Mouse (Mus musculus) 3134 (cell line): Measurements from ENCODE around the gene Nr2c2.
A peak's percentile ranks its signal among the peaks of the same experiment; 100 is the strongest.

Experiments
- DNase-seq: peaks from one replicate; pipeline ENCODE4 v3.0.0-alpha.2; 2011; ENCODE audit warnings: low spot score; ENCODE audit not compliant: insufficient read length; ENCODE audit errors: extremely low read depth

The Nr2c2 gene

DNA sequence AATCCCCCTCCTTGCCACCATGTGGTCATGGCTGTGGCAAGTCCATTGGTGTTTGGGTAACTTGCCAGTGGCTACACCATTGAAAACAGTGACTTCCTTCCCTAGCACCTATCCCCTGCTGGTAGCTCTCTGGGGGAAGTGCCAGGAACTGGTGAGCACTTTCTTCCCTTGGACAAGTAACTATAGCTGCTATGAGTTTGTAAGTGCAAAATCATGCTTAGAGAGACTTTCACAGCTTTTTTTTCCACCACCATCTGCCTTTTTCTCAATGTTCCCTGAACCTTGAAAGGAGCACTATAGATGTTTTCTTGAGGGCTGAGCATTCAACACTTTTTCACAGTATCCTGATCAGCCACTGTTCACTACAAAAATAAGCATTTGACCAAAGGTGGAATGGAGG is 33.4 kb downstream of the Nr2c2 start:
- no peak for DNase-seq

DNA sequence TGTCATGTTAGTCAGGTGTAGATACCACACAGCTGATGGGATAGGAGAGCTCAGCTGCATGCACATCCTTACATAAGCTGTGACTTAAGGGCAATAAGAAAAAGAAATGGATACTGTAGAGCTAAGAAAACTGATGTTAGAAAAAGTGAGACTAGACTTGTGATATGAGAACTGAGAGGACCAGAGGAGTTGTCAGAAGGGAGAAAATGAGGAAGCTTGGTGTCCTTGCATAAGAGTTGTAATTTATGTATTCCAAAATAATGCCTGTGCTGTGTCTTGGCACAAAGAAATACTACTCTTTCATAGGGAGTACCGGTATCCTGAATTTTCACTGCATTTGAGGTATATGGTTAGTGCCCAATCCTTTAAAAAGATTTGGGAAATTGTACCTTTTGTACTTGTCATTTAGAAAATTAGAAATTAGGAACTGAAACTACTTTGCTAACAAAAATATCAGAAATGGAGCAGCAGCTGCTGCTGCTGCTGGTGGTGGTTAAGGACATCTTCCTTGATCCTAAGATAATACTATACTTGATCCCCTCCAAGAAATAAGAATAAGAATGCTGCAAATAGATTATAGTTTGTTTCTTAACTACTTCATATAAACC is 35.8 kb downstream of the Nr2c2 start:
- DNase-seq = no peak

DNA sequence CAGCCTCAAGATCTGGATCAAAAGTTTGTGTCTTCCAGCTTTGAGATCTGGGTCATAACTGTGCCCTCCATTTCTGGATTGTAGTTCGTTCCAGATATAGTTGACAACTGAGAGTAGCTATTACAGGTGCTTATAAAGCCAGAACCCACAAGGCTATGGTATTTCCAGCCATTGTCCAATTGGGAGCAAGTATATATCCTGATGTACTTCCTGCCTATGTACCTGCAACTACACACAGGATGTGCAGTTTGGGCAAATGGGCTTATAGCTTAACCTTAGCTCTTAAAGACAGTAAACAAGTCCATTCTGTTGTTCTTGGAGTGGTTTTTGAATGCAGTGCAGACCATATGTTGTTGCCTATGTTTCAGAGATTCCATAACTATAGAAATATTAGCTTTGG is 40.3 kb downstream of the Nr2c2 start:
- no peak for DNase-seq

DNA sequence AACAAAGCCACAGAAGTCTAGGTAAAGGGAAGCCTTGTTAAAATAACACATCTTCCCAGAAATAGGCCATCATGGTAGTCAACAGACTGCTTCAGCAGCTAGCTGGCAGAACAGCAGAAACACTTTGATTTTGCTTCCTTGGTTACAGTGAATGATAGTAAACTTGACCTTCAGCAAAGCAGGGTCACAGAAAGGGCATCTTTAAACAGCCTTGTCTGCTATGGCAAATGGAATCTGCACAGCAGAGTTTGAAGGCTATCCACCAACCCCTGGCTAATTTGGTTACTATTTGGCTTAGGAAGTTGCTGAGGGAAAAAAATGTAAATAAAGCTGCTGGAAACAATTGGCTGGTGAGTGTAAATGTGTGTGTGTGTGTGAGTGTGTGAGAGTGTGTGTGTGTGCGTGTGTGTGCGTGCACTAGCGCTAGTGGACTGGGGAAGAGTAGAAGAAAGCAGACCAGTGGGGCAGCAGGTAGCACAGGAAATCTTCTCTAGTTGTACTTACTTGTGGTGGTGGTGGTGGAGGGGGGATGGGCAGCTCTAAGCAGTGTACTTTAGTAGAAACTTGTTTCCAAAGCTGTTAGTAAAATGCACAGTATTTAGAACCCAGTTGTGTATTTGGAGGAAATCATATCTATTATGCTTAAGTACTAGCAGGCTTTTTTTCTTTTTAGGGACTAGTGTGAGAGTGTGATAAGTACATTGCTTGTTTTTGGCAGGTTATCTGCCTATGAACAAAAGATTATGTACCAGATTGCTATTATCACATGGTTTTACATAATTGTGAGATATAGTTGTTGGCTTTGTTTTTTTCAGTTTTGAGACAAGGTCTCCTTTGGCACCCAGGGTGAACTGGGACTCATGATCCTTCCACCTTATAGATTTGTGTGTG is 41.1 kb downstream of the Nr2c2 start:
- DNase-seq = no peak

DNA sequence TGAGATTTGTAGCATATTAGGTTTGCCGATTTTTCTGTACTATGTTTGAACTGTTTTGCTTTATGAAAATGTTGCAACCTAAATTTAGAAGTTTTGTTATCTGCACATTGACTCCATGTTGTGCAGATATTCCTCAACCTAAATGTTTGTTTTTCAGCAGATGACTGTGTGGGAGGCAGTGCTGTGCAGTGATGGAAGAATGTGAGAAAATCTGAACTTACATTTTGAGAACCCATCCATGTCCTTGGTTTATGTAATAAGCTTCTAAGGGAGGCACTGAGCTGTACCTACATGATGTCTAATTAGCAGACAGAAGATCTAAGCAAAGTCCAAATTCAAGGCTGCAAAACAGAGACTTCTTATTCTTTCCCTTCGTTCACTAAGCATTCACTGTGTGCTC is 42.4 kb downstream of the Nr2c2 start:
- no peak for DNase-seq

DNA sequence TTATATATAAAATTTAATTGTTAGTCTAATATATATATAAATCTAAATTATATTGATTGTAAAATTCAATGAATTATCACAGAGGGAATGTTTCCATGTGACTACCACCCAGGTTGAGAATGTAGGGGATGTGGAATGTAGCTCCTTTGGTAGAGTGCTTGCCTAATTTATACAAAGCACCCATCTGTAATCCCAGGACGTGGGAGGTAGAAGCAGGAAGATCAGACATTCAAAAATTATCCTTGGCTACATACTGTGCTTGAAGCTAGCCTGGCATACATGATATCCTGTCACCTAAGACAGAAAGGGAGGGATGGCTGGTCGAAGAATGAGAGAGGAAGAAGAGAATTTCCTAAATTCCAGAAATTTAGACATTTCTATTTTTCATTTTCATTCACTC is 45.2 kb downstream of the Nr2c2 start:
- DNase-seq = no peak

DNA sequence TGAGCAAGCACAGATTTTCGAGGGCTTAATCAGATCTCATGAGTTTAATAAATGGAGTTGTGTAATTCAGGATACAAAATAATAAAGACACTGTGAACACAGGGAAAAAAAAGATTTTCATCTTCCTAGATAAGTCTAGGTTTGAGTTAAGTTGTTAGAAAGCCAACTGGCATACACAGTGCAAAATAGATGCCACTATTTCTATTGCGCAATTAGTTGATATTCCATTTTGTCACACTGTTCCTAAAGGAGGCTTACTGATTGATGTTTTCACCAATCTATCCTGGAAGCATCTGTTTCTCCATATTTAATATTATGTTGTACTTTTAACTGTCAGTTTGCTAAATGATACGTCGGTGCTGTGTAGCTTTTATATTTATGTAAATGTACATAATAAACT is 54.7 kb downstream of the Nr2c2 start:
- no peak for DNase-seq

DNA sequence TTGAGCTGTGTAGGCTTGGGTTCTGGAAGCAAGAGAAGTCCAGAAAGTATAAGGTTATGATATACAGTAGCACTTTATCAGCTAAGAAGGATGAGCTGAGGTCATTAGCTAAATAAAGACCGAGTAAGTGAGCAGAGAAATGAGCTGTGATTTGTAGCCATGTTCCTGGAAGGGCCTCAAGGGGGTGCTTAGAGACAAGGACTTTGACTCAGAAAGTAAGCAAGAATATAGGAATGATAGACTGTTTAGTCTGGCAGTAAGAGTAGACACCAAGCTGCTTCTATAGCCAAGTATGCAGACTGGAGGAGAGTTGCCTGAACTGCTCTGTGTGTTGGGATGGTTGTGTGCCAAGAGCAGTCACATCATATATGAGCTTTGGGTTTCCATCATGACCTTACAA is 62.6 kb downstream of the Nr2c2 start:
- DNase-seq = no peak

DNA sequence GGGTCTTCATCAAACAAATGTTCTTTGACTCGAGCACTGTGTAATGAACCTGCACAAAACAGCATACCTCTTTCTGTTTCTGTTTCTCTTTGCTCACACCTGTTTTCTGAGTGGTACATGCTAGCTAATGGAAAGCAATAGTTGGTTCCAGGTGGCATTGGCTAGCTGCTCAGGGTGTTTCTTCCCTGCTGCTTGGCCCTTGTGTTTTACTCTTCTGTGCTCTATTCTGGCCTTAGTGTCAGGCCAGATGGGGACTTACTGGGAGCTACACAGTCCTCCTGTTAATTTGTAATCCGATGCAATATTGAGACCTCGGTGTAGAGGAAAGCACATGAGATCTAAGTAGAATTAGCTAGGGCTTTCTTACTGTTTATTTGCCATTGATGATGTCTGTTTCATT is 67.6 kb downstream of the Nr2c2 start:
- DNase-seq = no peak

DNA sequence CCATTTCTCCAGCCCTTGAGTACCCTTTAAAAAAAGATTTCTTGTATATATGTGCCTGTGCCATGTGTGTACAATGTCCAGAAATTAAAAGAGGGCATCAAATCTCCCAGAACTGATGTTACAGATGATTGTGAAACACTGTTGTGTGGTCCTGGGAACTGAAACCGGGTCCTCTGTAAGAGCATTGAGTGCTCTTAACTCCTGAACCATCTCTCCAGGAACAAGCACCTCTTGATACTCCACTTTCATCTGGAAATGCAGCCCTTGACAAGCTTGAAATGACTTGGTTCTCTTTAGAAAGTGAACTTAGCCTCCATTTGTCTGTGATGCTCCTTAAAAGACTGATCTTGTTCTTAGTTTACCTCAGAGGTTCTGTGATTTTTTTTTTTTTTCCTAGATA is 71.5 kb downstream of the Nr2c2 start:
- DNase-seq = no peak

DNA sequence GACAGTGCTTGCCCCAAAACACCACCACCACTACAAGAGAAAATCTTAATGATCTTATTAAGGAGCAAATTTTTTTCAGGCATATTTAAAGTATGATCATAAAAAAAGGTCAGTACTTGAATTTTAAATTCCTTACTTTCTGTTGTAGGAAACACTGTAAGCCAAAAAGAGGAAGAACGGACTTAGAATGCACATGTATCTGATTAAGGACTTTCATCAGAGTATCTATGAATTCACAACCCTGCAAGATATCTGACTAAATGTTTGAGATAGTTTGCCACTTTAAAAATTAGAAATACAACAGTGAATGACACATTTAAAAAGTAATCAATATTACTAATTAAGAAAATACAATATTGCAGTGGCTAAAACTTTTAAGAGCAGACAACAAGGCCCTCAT is 85.3 kb downstream of the Nr2c2 start:
- no peak for DNase-seq

DNA sequence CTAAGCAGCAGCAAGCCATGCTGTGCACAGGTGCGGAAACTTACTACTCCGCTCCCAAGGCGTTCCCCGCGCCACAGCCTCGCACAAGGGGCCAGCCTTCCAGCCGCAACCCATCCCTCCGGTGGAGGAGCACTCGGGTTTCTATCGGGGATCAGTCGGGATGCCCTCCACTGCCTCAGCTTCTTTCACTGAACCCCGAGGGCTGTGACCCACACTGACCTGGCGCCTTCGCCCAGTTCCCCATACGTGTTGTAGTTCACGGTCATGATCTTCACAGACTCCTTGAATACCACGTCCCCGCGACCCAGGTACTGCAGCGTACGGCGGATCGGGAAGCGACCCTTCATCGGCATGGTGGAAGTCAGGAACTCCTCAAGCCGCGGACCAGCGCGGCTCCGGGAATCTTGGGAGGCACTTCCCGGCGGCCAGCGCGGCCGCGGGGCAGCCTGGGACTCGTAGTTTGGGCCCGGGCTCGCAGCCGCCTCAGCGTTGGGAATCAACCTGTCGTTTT is 92.5 kb downstream of the Nr2c2 start, which contains the start of gene Mrps25:
TSS of gene Mrps25 (minus strand) at position 413 of the 511 bp plus-strand sequence.
- peak; percentile 81 for DNase-seq

DNA sequence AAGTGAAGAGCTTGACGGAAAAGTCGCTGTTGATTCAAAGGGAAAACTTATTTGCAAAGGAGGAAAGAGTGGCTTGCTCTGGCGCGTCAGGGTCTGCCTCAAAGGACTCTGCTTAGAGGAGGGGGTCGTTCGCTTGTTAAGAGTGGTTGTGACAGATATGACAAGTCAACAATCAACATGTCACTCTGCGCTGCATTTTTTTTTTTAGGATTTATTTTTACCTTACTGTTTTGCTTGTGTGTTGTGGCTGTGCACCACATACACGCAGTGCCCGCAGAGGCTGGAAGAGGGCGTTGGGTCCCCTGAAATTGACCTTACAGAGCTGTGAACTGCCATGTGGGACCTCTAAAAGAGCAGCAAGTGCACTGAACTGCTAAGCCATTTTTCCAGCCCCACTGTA is 93.0 kb downstream of the Nr2c2 start:
- DNase-seq = no peak

DNA sequence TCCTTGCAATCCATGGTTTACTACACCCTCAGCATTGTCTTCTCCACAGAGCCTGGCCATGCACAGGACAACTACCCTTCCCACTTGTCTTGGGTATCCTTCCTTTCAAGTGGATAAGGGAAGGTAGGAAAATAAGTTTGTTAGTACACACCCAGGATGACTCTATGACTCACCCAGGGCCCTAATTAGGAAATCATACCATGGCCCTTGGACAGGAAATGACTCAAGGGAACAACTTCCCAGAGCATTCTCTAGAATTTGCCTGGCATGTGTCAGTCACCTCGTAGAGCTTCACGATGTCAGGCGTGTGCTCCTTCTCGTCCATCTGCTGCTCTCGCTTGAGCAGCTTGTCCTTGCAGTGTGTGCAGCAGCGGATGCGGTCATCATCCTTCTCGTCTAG is 108.2 kb downstream of the Nr2c2 start:
- no peak for DNase-seq

DNA sequence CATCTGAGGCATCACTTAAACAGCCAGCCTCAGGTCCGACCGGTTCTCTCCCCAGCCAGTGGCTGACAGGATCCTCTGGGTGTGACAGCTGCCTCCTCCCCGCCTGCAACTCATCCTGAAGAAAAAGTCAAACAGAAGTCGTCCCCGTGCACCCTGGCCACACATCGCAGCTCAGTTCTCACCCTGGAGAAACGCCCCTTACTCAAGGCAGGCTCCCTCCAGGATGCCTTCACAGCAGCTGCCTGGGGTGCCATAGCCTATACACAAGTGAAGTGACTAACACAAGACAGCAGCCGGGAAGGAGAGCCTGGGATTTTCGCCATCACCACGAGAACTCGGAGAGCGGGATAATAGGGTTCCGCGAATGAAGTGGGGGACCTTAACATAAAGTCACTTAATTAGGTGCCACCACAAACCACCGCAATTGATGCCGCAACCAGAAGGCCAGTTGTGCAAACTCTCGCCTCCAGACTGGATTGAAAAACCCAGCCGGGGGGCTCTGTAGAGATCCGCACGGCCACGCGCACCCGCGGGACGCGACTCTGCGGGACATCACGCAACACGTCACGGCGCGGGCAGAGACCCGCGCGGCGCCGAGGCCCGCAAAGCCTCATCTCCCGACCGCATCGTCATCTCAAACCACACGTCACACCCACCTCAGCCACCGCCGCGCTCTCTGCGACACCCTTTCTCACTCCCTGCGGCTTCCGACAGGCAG is 123.0 kb downstream of the Nr2c2 start:
- peak; percentile 37 for DNase-seq

DNA sequence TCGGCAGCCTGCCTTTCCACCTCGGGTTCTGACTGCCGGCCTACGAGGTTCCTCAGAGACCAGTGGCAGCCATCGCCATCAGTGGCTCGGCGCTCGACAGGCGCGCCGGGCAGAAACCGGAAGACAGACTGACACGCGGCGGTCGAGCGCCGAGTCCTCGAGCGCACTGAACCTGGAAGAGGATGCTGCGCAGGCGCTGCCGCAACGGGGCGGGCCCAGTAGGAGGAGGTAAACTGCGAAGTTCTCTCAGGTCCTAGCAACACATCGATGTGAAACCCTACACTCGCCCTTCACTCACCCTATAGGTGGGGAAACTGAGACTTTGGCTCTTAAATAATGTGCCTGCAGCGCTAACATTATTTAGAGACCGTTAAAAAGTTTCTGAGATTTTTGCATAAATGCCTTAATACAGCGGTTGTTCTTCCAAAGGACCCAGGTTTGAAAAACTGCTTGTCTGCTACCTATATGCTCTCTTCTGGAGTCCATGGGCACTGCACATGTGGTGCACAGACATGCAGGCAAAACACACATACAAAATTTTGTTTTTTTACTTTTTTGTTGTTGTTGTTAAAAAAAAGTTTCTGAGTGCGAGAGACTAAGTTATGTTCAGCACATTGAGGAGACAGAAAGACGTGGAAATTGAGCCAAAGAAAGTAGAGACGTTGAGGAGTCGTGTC is 123.7 kb downstream of the Nr2c2 start, which contains the start of gene Rbsn:
TSS of gene Rbsn (minus strand) at position 153 of the 677 bp plus-strand sequence.
- DNase-seq = peak; percentile 87

DNA sequence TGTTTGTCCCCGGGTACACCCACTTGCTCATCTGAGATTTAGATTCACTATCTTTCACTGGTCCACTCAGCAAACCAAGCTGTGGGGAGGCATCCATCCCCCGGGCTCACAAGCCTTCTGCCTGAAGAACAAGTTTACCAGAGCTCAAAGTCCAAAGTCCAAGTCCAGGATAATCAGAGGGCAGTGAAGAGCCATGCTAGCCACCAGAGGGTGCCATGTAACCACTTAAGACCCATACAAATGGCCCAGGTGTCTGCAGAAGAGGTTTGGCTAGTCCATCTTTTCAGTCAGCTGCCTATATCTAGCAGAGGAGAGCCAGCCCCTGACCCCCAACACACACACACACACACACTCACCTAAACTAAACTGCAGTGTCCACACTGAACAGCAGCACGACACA is 128.3 kb downstream of the Nr2c2 start:
- no peak for DNase-seq

DNA sequence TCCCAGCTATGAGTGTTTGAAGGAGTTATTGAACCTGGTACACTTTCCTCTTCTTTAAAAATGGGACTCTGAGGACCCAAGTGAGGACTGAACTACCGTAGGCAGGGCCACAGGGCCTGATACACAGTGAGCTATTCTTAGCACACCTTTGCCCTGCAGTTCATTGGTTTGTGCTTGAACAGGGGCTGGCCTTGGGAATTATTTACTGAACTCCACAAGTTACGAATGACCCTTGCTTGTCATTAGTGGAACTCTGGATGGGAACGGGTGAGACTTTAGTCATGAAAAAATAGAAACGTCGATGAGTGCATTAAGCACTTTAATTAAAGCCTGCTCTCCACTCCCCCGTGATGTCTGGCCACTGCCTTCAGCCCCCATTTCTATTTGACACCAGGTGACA is 130.4 kb downstream of the Nr2c2 start:
- DNase-seq = no peak

DNA sequence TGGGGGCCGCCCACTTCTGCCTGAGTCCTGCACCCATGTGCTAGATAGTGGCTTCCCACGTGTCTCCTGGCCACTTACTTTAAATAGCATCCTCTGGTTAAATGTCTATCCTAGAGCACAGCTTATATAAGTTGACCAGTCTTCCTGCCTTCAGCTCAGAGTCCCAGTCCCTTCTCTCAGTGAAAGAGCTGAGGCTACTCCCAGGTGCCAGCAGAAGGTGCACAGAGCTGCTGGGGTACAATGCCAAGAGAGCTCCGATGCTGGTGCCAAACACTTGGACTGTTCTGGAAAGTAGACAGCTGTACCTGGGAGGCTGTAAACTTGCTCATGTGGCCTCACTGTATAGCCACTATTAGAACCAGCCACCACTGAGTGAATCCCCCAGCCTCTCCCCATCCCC is 130.8 kb downstream of the Nr2c2 start:
- DNase-seq = no peak
